Mouse (Mus musculus) MEL (cell line): Measurements from ENCODE around the gene Ankrd24. TPM values are rescaled to one million over a fixed set of nuclear protein-coding genes. Genes with fewer than 3 reads are reported as not detected.
A peak's percentile ranks its signal among the peaks of the same experiment; 100 is the strongest.

Experiments
- DNase-seq: peaks from one replicate; pipeline ENCODE4 v3.0.0; 2011; ENCODE audit warnings: low read depth, low spot score
- H3K27ac ChIP-seq: 2 replicates; pipeline ENCODE4 v1.5.1; 2012; ENCODE audit warnings: low read depth, mild to moderate bottlenecking, control low read depth, low read length, moderate library complexity; ENCODE audit not compliant: control insufficient read depth
- H3K27me3 ChIP-seq, 2 experiments: fragments of 150-350 bp in 1 of 2; sonication (generic) in 1 of 2; 2 replicates each; pipeline ENCODE4 v1.6.1; 2012; ENCODE audit warnings: low read length in 2 of 2, mild to moderate bottlenecking in 2 of 2, improper control_type of control experiment in 1 of 2, moderate library complexity in 1 of 2; ENCODE audit not compliant: insufficient read depth in 2 of 2, control insufficient read depth in 1 of 2
- H3K36me3 ChIP-seq, 2 experiments: 2 replicates each; pipeline ENCODE4 v1.6.1; 2012 to 2014; ENCODE audit warnings: low read length in 2 of 2, improper control_type of control experiment in 1 of 2, inconsistent platforms in 1 of 2, mild to moderate bottlenecking in 1 of 2; ENCODE audit not compliant: insufficient read depth in 2 of 2, control insufficient read depth in 1 of 2
- H3K4me1 ChIP-seq, 2 experiments: fragments of 150-350 bp in 1 of 2; sonication (generic) in 1 of 2; 2 replicates each; pipeline ENCODE4 v1.6.1; 2012; ENCODE audit warnings: low read length in 2 of 2, improper control_type of control experiment in 1 of 2, mild to moderate bottlenecking in 1 of 2; ENCODE audit not compliant: insufficient read depth in 2 of 2, control insufficient read depth in 1 of 2
- H3K4me3 ChIP-seq, 2 experiments: fragments of 150-350 bp in 1 of 2; sonication (generic) in 1 of 2; 2 replicates each; pipeline ENCODE4 v1.5.1; 2012; ENCODE audit warnings: low read depth in 2 of 2, low read length in 2 of 2, mild to moderate bottlenecking in 2 of 2, moderate library complexity in 2 of 2, control low read depth in 1 of 2, improper control_type of control experiment in 1 of 2; ENCODE audit not compliant: control insufficient read depth in 1 of 2, insufficient read depth in 1 of 2
- H3K79me2 ChIP-seq: 2 replicates; pipeline ENCODE4 v1.6.1; 2012; ENCODE audit warnings: mild to moderate bottlenecking, low read length, moderate library complexity; ENCODE audit not compliant: control insufficient read depth, poor library complexity, insufficient read depth
- H3K9ac ChIP-seq: 2 replicates; pipeline ENCODE4 v1.6.1; 2012; ENCODE audit warnings: low read depth, mild to moderate bottlenecking, control low read depth, low read length, moderate library complexity; ENCODE audit not compliant: control insufficient read depth, poor library complexity, severe bottlenecking
- H3K9me3 ChIP-seq: fragments of 150-350 bp; sonication (generic); replicated peaks from 2 replicates; pipeline ENCODE4 v1.6.1; 2012; ENCODE audit warnings: mild to moderate bottlenecking, low read length, improper control_type of control experiment, moderate library complexity; ENCODE audit not compliant: insufficient read depth
- BHLHE40 ChIP-seq: IDR thresholded peaks from 2 replicates; pipeline ENCODE4 v1.6.1; 2012; ENCODE audit warnings: low read depth, mild to moderate bottlenecking, inconsistent platforms, low read length, improper control_type of control experiment, borderline replicate concordance
- CHD2 ChIP-seq: IDR thresholded peaks from 2 replicates; pipeline ENCODE4 v1.6.1; 2011; ENCODE audit warnings: low read length, improper control_type of control experiment
- CTCF ChIP-seq, 3 experiments: IDR thresholded peaks in 2 of 3; conservative IDR thresholded peaks in 1 of 3; 2 replicates each; pipeline ENCODE4 v1.5.1; 2011 to 2012; ENCODE audit warnings: low read length in 3 of 3, low read depth in 2 of 3, mild to moderate bottlenecking in 2 of 3, improper control_type of control experiment in 1 of 3, inconsistent platforms in 1 of 3, mixed read lengths in 1 of 3, moderate library complexity in 1 of 3; ENCODE audit not compliant: control insufficient read depth in 1 of 3, insufficient read depth in 1 of 3, poor library complexity in 1 of 3, severe bottlenecking in 1 of 3
- ETS1 ChIP-seq: IDR thresholded peaks from 2 replicates; pipeline ENCODE4 v1.6.1; 2012; ENCODE audit warnings: low read depth, mild to moderate bottlenecking, inconsistent platforms, low read length, improper control_type of control experiment, moderate library complexity
- GATA1 ChIP-seq: IDR thresholded peaks from 2 replicates; pipeline ENCODE4 v1.6.1; 2011; ENCODE audit warnings: low read depth, low read length, improper control_type of control experiment
- HCFC1 ChIP-seq: IDR thresholded peaks from 2 replicates; pipeline ENCODE4 v1.6.1; 2012; ENCODE audit warnings: low read depth, mild to moderate bottlenecking, inconsistent platforms, low read length, improper control_type of control experiment, moderate library complexity
- JUND ChIP-seq: IDR thresholded peaks from 2 replicates; pipeline ENCODE4 v1.6.1; 2011; ENCODE audit warnings: low read depth, mild to moderate bottlenecking, improper control_type of control experiment, low read length
- KAT2A ChIP-seq: conservative IDR thresholded peaks from 2 replicates; pipeline ENCODE4 v1.6.1; 2012; ENCODE audit warnings: low read depth, low read length, improper control_type of control experiment, inconsistent platforms
- MAZ ChIP-seq: IDR thresholded peaks from 2 replicates; pipeline ENCODE4 v1.6.1; 2012; ENCODE audit warnings: low read depth, mild to moderate bottlenecking, inconsistent platforms, low read length, improper control_type of control experiment
- MEF2A ChIP-seq: IDR thresholded peaks from 2 replicates; pipeline ENCODE4 v1.6.1; 2014; ENCODE audit warnings: low read depth, mild to moderate bottlenecking, inconsistent platforms, low read length, improper control_type of control experiment; ENCODE audit not compliant: poor library complexity, insufficient replicate concordance, severe bottlenecking; ENCODE audit errors: extremely low read depth
- MXI1 ChIP-seq: IDR thresholded peaks from 2 replicates; pipeline ENCODE4 v1.6.1; 2011; ENCODE audit warnings: mild to moderate bottlenecking, low read depth, low read length, improper control_type of control experiment
- MYB ChIP-seq: IDR thresholded peaks from 2 replicates; pipeline ENCODE4 v1.6.1; 2011; ENCODE audit warnings: mild to moderate bottlenecking, low read depth, low read length, improper control_type of control experiment
- MYC ChIP-seq: IDR thresholded peaks from 2 replicates; pipeline ENCODE4 v1.6.1; 2011; ENCODE audit warnings: low read depth, mild to moderate bottlenecking, low read length, improper control_type of control experiment, moderate library complexity
- NRF1 ChIP-seq: IDR thresholded peaks from 2 replicates; pipeline ENCODE4 v1.6.1; 2014; ENCODE audit warnings: low read depth, mild to moderate bottlenecking, inconsistent platforms, low read length, improper control_type of control experiment, moderate library complexity; ENCODE audit not compliant: poor library complexity, insufficient read depth, severe bottlenecking
- POLR2A ChIP-seq, 2 experiments: IDR thresholded peaks; 2 replicates each; pipeline ENCODE4 v1.6.1; 2011 to 2012; ENCODE audit warnings: low read length in 2 of 2, mild to moderate bottlenecking in 2 of 2, control low read depth in 1 of 2, improper control_type of control experiment in 1 of 2, low read depth in 1 of 2, moderate library complexity in 1 of 2; ENCODE audit not compliant: control insufficient read depth in 1 of 2, insufficient read depth in 1 of 2, poor library complexity in 1 of 2
- RAD21 ChIP-seq: IDR thresholded peaks from 2 replicates; pipeline ENCODE4 v1.6.1; 2011; ENCODE audit warnings: mild to moderate bottlenecking, low read depth, low read length, improper control_type of control experiment
- RCOR1 ChIP-seq: IDR thresholded peaks from 2 replicates; pipeline ENCODE4 v1.6.1; 2012; ENCODE audit warnings: low read depth, mild to moderate bottlenecking, inconsistent platforms, low read length, improper control_type of control experiment
- SIN3A ChIP-seq: IDR thresholded peaks from 2 replicates; pipeline ENCODE4 v1.6.1; 2012; ENCODE audit warnings: low read length, improper control_type of control experiment, inconsistent platforms
- SMC3 ChIP-seq: IDR thresholded peaks from 2 replicates; pipeline ENCODE4 v1.6.1; 2011; ENCODE audit warnings: low read depth, low read length, improper control_type of control experiment
- TAL1 ChIP-seq: IDR thresholded peaks from 2 replicates; pipeline ENCODE4 v1.6.1; 2012; ENCODE audit warnings: mild to moderate bottlenecking, inconsistent platforms, low read length, moderate library complexity, mixed read lengths
- TBP ChIP-seq: IDR thresholded peaks from 2 replicates; pipeline ENCODE4 v1.8.0; 2011; ENCODE audit warnings: low read depth, low read length, improper control_type of control experiment
- UBTF ChIP-seq: IDR thresholded peaks from 2 replicates; pipeline ENCODE4 v1.6.1; 2012; ENCODE audit warnings: low read depth, mild to moderate bottlenecking, inconsistent platforms, low read length, improper control_type of control experiment, moderate library complexity, borderline replicate concordance; ENCODE audit not compliant: insufficient read depth
- USF2 ChIP-seq, 2 experiments: IDR thresholded peaks; 2 replicates each; pipeline ENCODE4 v1.6.1; 2011 to 2012; ENCODE audit warnings: improper control_type of control experiment in 2 of 2, low read length in 2 of 2, borderline replicate concordance in 1 of 2, inconsistent platforms in 1 of 2, low read depth in 1 of 2, mild to moderate bottlenecking in 1 of 2; ENCODE audit not compliant: insufficient read depth in 1 of 2
- ZC3H11A ChIP-seq: IDR thresholded peaks from 2 replicates; pipeline ENCODE4 v1.6.1; 2012; ENCODE audit warnings: low read depth, mild to moderate bottlenecking, inconsistent platforms, low read length, improper control_type of control experiment
- ZMIZ1 ChIP-seq: IDR thresholded peaks from 2 replicates; pipeline ENCODE4 v1.6.1; 2012; ENCODE audit warnings: low read depth, mild to moderate bottlenecking, inconsistent platforms, low read length, improper control_type of control experiment, moderate library complexity
- ZNF384 ChIP-seq: IDR thresholded peaks from 2 replicates; pipeline ENCODE4 v1.6.1; 2012; ENCODE audit warnings: low read depth, mild to moderate bottlenecking, inconsistent platforms, low read length, improper control_type of control experiment
- polyA plus RNA-seq, 2 experiments: library from polyadenylated mRNA; stranded (reverse) in 1 of 2; unstranded in 1 of 2; fragments of >175 nt in 1 of 2; fragments of >200 nt in 1 of 2; gene quantifications; 2 replicates each; pipeline versions ENCODE4 v1.2.1 to v1.2.4; 2012; ENCODE audit warnings: low replicate concordance in 2 of 2, low read depth in 1 of 2; ENCODE audit not compliant: insufficient read length in 2 of 2, insufficient read depth in 1 of 2, missing spikeins in 1 of 2
- total RNA-seq: library from RNA; depleted of rRNA; stranded (reverse); fragments of 300-350 nt; gene quantifications from 2 replicates; pipeline ENCODE4 v1.2.3, GENCODE M21; 2012

Gene Ankrd24
- total and polyA plus RNA-seq, 3 experiments = 4.5 to 14.6 TPM; not detected in 1

DNA sequence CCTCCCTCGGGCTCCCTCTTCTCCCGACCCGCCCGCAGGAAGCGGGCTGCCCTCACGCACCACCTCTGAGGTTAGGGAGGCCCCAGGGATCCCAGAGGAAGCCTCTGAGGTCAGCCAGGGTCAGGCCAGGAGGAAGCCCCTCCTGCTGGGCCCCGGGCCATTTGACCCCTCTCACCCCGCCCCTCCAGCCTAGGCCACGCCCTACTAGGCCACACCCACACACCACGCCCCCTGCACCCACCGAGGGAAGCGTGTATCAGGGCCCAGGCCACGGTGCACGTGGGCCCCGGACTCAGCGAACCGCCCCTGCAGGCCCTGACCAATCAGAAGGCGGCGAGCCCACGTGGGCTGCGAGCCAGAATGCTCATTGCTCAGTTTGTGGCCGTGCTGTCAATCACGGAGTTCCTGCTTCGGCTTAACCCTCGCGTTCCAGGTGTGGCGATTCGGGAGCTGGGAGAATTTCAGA is 27.6 kb upstream of the Ankrd24 start, which contains the start of gene Tle6 (continued):
- TF ChIP-seq GATA1 = 0 out of 2 replicates have a peak, but pooled peaks have one; percentile 2
- TF ChIP-seq HCFC1 = peak; percentile 52
- TF ChIP-seq TBP = no peak
- peak; percentile 92 for TF ChIP-seq SIN3A
- no peak for TF ChIP-seq MEF2A
- TF ChIP-seq POLR2A (IDR thresholded peaks at IDR 0.05; ENCODE audit: control insufficient read depth in 1 of 2, insufficient read depth in 1 of 2, low read depth in 1 of 2, low read length in 2 of 2, poor library complexity in 1 of 2) = peak in 1 of 2 experiments; percentile 40; a peak in 1 of 4 replicates
- no peak for TF ChIP-seq UBTF

DNA sequence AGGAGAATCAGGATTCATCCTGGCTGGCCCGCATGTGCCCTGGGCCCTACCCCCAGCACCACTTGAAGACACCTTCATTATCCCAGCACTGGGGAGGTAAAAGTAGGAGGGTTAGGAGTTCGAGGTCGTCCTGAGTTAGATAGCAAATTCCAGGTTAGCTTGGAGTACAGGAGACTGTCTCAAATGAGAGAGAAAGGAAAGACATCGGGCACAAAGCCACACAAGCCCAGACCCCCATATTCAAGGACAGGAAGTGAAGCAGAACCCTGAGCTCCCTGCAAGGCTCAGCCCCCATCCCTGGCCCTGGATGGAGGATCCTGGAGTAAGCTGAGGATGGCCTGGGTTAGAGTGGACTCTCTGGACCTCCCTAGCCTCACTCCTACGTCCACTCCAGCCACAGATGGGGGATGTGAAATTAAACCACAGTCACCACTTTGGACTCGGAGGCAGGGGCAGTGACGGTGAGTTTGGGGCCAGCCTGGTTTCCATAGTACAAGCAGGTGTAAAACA is 26.9 kb upstream of the Ankrd24 start:
- Histone ChIP-seq H3K27ac (peak overlapping the region; percentile 58), H3K4me1 (peaks cover 10 to 22% of the 10 kb centered on the region in 2 experiments)

DNA sequence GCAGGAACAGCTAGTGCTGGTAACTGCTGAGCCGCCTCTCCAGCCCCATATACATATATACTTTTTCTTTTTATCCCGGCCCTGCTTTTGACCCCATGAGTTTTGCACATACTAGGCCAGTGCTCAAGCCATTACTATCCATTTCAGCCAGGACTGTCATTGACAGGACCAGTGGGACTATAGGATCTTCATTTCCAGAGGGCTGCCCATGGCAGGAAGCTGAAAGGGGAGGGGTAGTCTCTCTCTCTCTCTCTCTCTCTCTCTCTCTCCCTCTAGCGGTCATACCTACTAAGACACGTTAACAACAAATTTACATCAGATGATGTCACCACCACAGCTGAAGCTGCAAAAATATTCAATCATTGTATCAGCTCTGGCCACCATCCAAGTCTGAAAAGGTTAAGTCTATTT is 25.6 kb upstream of the Ankrd24 start:
- H3K4me1 ChIP-seq = peaks cover 12 to 25% of the 10 kb centered on the region in 2 experiments
- TF ChIP-seq MYC (no peak), RAD21 (peak; percentile 14; the same call in 1 of the 2 replicates), SIN3A (peak; percentile 86), JUND (peak; percentile 80), MAZ (peak; percentile 94), USF2 (IDR thresholded peaks at IDR 0.05; ENCODE audit: borderline replicate concordance in 1 of 2, insufficient read depth in 1 of 2, low read depth in 1 of 2, low read length in 2 of 2) (no peak), CHD2 (no peak), TAL1 (no peak), MYB (no peak), POLR2A (IDR thresholded peaks at IDR 0.05; ENCODE audit: control insufficient read depth in 1 of 2, insufficient read depth in 1 of 2, low read depth in 1 of 2, low read length in 2 of 2, poor library complexity in 1 of 2) (no peak), ZNF384 (no peak), CTCF (IDR thresholded peaks at IDR 0.05 in 2 of 3, conservative IDR thresholded peaks at IDR 0.05 in 1 of 3; ENCODE audit: control insufficient read depth in 1 of 3, insufficient read depth in 1 of 3, low read depth in 2 of 3, low read length in 3 of 3, poor library complexity in 1 of 3, severe bottlenecking in 1 of 3) (peak in 2 of 3 experiments; percentile 79 to 80; a peak in 5 of 6 replicates), ETS1 (peak; percentile 98), BHLHE40 (0 out of 2 replicates have a peak, but pooled peaks have one; percentile 24), ZC3H11A (0 out of 2 replicates have a peak, but pooled peaks have one; percentile 23), MXI1 (peak; percentile 62), TBP (no peak), HCFC1 (peak; percentile 58; the same call in 1 of the 2 replicates), ZMIZ1 (no peak), SMC3 (peak; percentile 39), KAT2A (no peak), RCOR1 (peak; percentile 46; the same call in 1 of the 2 replicates)

More for the DNA sequence above, 26.9 kb upstream of the Ankrd24 start:
- no peaks in the 10 kb centered on the region for H3K27me3 ChIP-seq
- TF ChIP-seq MYC (no peak), NRF1 (no peak), BHLHE40 (no peak), ZNF384 (no peak), MXI1 (no peak), ETS1 (no peak)
- peaks cover 0 to 13% of the 10 kb centered on the region in 2 experiments; a peak in 2 of 4 replicates for H3K36me3 ChIP-seq
- H3K4me3 ChIP-seq = peak overlapping the region; percentile 58 to 87
- DNase-seq = no peak
- H3K9me3 ChIP-seq = no peaks in the 10 kb centered on the region
- H3K9ac ChIP-seq = peak overlapping the region; percentile 71
- H3K79me2 ChIP-seq = no peaks in the 10 kb centered on the region; the same call in 1 of the 2 replicates

More for the DNA sequence above, 25.6 kb upstream of the Ankrd24 start:
- H3K27ac ChIP-seq = no peak overlapping the region
- no peaks in the 10 kb centered on the region for H3K27me3 ChIP-seq
- H3K79me2 ChIP-seq = no peaks in the 10 kb centered on the region; the same call in 1 of the 2 replicates
- DNase-seq = peak; percentile 85
- H3K36me3 ChIP-seq = peaks cover 0 to 18% of the 10 kb centered on the region in 2 experiments; a peak in 2 of 4 replicates
- no peak overlapping the region for H3K9ac ChIP-seq
- no peaks in the 10 kb centered on the region for H3K9me3 ChIP-seq
- no peak overlapping the region for H3K4me3 ChIP-seq
